Mouse (Mus musculus) gonadal fat pad, adult 2 months (tissue): Measurements from ENCODE around the gene Ppp1r12c. TPM values are rescaled to one million over a fixed set of nuclear protein-coding genes. Genes with fewer than 3 reads are reported as not detected.

Experiments
- DNase-seq: peaks from one replicate; pipeline ENCODE4 v3.0.0-alpha.2; 2012; ENCODE audit warnings: low read depth
- polyA plus RNA-seq: library from polyadenylated mRNA; depleted of rRNA; stranded (reverse); fragments of >200 nt; gene quantifications from 2 replicates; pipeline ENCODE4 v1.2.3, GENCODE M21; 2012

Ppp1r12c gene
- polyA plus RNA-seq, 1 experiment, result 57.8 TPM

DNA sequence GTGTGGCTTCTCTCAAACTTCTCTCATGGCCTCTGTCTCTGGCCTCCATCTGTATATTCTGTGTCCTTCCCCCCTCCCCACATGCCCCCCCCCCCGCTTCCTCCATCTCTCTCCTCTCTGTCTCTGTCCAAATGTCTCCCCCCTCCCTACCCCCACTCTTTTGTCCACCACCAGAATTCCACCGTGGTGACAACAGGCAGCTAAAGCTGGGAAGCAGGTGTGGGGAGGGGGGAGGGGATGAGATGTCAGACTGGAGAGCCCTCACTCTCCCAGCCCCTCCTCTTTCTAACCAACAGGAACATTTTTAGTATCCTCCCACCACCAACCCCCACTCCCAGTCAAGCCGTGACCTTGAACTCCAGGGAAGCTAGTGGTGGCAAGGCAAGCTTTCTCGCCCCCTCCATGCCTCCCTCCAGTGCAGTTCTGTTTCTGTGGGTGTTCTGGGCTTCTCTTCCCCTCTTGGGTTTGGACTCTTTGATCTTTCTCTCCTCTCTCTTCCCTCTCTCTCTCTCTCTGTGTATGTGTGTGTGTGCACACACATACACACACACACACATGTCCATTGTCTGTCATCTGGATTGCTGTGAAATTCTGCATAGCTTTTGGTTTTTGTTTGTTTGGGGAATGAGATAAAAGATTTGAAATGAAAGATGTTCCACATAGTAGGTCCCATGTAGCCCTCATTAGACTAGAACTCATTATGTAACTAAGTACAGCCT lies 15.0 kb upstream of the Ppp1r12c start, which contains the start of gene Tnnt1:
Tnnt1 (minus strand) TSS at position 51 of the 719 bp plus-strand sequence.
- DNase-seq, result no peak

- no peak for DNase-seq
These were observed 14.4 kb upstream of the Ppp1r12c start for GRCm38 (mm10) chr7:4515853-4516252.

- DNase-seq, result no peak
These were observed 12.6 kb upstream of the Ppp1r12c start for GRCm38 (mm10) chr7:4513829-4514712.

- DNase-seq, result no peak
These were observed 11.8 kb upstream of the Ppp1r12c start for GRCm38 (mm10) chr7:4513236-4513635.

GRCm38 (mm10) chr7:4511489-4512224 lies 10.2 kb upstream of the Ppp1r12c start:
- no peak for DNase-seq

GRCm38 (mm10) chr7:4509863-4510608 lies 8.6 kb upstream of the Ppp1r12c start:
- DNase-seq, result no peak

GRCm38 (mm10) chr7:4508739-4509116 lies 7.2 kb upstream of the Ppp1r12c start:
- no peak for DNase-seq

GRCm38 (mm10) chr7:4508062-4508738 lies 6.7 kb upstream of the Ppp1r12c start:
- no peak for DNase-seq

GRCm38 (mm10) chr7:4507220-4507619 lies 5.7 kb upstream of the Ppp1r12c start:
- no peak for DNase-seq

- no peak for DNase-seq
These were observed 3.4 kb upstream of the Ppp1r12c start for GRCm38 (mm10) chr7:4504646-4505435.

- no peak for DNase-seq
These were observed 2.4 kb upstream of the Ppp1r12c start for GRCm38 (mm10) chr7:4503858-4504257.

- DNase-seq, result no peak
These were observed 1.6 kb upstream of the Ppp1r12c start for GRCm38 (mm10) chr7:4503100-4503499.

GRCm38 (mm10) chr7:4502421-4503090 lies 1.1 kb upstream of the Ppp1r12c start:
- DNase-seq, result no peak

DNA sequence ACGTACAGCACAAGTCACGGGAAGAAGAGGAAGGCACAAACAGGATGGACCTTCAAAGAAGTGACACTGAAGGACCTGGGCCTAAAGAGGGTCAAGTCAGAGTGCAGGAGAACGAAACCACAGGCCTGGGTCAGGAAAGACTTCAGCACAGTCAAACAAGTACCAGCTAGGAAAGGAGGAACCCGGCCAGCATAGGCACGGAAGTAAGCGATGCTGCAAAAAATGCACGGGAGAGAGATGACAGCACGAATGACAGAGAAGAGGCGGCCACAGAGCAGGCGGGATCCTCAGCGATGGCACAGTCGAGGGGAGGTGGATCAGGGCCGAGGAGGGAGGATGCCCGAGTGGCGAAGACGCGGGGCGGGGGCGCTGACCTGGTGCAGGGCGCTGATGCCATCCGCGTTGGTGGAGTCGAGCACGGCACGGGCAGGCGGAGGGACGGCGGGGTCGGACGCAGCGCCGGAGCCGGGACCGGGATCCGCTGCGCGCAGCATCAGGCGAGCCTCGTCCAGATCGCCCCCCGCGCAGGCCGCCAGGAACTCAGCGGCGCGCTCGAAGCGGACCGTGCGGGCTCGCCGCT lies 498 bp downstream of the Ppp1r12c start:
- DNase-seq, result no peak

- no peak for DNase-seq
These were observed 2.4 kb downstream of the Ppp1r12c start for GRCm38 (mm10) chr7:4499034-4499433.

- no peak for DNase-seq
These were observed 3.2 kb downstream of the Ppp1r12c start for GRCm38 (mm10) chr7:4498251-4498650.

DNA sequence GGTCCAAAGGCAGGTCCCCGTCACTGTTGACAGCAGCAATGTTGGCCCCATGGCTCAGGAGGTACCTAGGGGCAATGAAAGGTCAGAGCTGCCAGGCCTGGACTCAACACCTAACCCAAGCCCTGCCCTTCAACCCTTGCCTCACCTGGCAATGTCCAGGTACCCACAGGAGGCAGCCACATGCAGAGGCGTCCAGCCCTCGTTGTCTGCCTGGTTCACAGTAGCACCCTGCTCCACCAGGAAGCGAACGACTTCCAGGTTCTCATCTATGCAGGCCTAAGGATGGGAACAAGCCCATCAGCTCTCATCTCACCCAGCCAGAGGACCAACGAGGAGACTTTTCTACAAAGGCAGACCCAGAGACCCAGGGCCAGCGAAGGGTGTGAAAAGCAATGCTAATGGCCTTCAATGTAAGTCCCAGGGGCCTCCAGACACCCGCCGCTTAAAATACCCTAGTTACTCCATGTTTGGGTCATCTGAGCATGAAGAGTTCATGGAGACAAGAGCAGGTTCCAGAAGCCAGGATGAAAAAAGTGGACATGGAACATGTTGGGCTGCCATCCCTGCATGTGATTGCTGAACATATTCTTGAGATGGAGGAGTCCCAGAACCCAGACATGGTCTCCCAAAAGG lies 4.1 kb downstream of the Ppp1r12c start:
- no peak for DNase-seq

DNA sequence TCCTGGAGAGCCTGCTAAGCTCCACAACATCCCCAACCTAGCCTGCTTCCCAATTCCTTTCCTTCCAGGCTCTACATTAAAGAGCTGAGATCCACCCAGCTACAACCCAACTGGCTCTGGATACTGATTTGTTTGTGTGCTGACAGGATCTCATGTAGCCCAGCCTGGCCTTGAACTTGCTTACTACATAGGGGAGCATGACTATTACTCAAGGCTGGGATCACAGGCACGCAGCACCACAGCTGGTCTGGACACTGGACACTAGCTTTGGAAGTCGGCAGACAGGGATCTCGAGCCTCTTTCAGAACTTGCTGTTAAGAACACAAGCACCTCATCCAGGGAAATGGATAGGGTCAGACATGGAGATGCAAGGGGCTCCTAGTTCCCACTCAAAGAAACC lies 5.0 kb downstream of the Ppp1r12c start:
- DNase-seq, result no peak

DNA sequence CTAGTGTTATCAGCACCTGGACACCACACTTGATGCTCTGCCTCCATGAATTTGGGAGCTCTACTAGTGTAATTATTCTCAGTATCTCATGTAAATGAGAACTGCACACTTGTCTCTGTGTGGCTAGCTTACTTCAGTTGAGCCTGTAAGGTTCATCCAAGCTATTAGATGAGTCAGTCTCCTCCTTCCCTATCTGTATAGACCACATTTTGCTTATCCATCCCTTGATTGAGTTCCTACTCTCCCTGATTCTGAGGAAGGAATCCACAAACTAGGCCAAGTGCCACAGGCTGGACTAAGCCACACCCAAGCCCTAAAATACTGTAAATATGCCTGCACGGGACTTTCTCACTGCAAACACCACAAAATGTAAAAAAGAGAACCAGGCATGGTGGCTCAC lies 7.5 kb downstream of the Ppp1r12c start:
- DNase-seq, result no peak
